Mouse (Mus musculus) A20 (cell line): Measurements from ENCODE around the gene Slc22a23.

Source experiments
- DNase-seq: peaks from one replicate; pipeline ENCODE4 v3.0.0-alpha.2; 2011; ENCODE audit warnings: low read depth, low spot score

Gene Slc22a23

DNA sequence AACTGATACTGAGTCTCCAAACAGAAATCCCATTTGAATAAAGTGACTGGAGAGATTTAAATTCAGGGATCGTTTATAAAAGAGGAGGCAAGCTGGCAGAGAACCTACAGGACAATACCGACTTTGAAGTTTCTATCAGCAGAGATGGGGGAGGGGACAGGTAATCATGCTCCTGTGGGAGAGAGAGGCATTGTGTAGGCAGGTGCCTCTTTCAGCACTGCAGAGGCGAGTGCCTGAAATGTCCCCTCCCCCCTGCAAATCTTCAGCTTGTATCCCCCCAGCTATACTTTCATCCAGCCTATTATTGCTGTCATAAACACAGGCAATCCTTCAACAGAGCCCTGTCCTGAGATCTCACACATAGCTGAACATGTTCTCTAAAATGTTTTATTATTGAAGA, 43.4 kb downstream of the Slc22a23 start:
- DNase-seq = no peak

DNA sequence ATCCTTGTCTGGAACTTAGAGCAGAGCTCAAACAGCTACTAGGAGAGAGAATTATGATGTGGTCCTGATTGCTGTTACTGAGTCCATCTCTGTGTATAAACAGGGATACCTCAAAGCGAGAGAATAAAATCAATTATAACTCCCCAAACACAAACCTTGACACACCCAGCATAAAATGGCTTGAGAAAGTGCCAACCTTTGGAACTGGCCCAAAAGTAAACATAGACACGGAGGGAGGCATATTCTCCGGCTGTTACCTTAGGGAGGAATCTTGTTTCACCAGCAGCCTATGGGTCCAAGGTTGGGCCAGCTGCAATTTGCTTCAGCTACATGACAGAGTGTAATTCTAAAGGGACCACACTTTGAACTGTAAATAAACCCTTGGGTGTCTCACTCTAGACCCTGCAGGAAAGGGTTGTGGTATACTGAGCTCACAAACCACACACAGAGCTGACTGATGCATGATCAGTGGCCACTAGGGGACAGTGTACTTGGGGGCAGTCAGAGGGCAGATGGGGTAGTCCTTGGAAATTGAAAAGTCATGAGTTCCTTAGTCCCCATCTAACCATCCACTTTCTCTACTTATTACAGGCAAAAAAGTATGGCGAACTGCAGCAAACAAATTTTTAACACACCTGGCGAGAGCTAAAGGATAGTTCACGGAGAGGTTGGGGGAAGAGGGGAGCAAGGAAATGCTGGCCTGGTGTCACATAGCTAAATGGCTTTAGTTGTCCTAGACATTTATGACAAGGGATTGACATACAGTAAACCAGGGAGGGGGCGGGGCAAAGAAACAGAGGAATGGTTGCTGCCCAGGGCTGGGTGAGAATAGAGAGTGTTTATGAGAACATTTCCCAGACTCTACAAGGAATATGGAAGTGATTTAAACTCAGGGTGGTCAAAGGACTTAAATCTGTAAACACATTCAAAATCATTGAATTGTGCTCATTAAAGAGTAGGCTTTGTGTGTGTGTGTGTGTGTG, 45.3 kb downstream of the Slc22a23 start:
- DNase-seq = no peak

DNA sequence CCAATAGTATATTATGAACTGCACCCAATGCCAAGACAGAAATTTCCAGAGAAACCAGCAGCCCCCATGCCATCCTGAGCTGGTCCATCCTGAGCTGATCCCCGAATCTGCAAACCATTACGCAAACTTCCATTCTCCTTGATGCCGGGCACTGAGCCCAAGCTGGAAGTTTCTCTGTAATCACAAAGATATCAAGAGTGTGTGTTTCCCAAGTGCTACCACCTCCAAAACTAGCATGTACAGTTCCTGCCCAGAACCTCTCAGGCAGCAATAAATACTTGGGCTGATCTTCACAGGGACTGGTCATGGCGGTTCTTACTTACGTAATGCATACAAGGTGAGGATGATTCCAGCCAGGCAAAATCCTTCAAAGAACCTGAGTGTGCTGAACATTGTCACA, 46.3 kb downstream of the Slc22a23 start:
- DNase-seq = no peak

DNA sequence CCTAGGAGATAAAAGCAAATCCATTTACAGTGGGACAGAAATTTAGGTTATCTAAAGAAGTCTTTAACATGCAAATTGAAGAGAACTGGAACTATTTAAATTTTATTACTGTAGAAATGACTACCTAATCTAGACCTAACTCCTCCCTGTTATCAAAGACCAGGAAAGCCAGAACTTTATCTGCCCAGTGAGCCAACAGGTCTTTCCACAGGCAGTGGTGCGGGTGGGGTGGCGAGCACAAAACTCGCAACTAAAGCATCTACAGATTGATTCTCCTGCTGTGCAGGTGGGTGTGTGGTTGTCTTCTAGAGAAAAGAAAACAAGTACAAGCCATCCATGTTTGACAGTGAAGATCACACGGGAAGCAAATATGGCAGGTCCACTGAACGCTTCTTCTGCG, 46.9 kb downstream of the Slc22a23 start:
- no peak for DNase-seq

DNA sequence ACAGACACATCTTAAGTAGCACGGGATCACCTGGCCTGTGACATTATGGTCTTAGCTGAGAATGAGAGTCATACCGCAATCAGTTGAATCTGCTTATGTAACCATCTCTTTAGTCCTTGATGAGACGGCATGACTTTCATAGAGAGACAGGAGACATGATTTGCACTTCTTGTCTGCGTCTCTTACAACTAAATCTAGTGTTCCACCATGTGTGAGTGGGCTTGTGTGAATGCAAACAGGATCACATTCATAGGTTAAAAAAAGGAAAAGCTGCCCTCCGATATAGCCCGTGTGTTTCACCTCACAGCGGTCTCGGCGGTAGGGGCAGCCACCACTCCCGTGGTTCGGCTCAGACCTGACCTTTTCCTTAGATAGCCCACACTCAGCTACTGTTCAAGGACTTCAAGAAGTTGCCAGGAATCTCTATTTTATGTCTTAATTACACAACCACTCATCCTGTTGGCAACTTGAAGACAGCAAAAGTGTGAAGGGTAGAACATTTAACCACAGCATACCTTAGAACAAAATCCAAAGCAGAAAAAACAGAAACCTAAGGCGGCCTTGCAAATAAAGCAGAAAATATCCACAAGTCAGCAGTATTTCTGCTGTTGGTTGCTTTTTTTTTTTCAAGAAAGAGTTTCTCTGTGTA, 49.1 kb downstream of the Slc22a23 start:
- DNase-seq = no peak

DNA sequence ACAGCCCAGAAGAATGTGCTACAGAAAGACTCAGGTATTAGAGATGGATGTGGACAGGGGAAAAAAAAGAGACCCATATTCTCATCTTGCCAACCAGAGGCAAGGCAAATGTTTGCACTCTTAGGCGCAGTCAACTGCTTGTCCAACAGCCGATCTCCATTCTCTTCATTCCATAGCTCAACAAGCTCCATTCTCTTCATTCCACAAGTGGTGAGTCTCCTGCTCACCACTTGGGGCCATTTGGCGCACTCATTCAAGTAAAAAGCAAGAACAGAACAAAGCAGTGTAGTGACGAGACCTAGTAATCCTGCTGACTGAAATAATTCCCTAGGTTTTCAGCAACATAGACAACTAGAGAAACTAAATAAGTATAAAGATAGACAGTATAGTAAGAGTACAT, 50.8 kb downstream of the Slc22a23 start:
- no peak for DNase-seq

DNA sequence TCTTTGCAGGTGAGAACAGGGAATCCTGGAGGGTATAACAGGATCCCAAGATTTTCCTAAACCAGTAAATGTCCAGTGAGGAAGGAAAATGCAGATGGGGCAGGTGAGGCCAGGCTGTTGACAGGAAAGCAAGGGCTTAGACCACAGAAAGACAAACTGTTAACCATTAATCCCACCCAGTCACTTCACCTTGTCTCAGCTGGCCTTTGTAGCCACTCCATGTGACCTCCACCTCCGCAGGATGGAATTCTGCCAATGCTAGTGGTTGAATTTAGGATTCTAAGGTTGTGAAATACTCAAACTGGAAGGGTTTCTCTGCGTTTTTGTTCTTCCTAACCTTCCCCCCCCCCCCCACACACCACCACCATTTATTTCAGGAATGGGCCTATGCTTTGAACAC, 52.9 kb downstream of the Slc22a23 start:
- DNase-seq = no peak

DNA sequence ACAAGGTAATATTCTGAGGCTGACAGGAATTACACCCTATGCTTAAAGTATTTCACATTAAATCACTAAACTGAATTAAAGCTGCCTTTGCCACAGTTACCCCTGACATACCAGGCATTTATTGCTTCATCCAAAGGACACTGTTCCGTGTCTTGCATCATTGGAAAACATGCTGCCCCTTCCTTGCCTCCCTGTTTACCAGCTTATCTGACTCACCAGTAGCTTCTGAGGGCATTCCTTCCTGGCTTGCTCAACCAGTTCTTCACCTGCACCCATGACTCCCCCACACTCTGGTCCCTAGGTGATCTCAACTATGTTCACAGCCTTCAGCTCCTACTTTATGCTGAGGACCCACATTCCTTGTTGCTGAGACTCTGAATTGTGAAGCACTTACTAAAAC, 54.6 kb downstream of the Slc22a23 start:
- DNase-seq = no peak

DNA sequence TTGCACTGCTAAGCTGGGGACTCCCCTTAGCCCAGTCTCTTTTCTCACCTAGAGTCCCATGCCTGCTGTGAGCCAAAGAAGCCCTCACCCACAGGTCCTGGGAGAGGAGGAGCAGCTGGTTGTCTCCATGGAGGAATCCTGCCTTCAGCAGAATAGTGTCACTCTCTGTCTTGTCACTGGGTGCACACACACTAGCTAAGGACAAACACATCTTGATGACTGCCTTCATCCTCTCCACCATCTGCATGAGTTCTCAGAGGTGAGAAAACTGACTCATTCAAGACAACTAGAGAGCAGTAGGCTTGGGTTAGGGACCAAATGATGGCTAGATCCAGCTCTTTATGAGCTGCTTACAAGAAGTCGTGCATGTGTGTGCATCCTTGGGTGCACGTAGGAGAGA, 55.4 kb downstream of the Slc22a23 start:
- DNase-seq = no peak

DNA sequence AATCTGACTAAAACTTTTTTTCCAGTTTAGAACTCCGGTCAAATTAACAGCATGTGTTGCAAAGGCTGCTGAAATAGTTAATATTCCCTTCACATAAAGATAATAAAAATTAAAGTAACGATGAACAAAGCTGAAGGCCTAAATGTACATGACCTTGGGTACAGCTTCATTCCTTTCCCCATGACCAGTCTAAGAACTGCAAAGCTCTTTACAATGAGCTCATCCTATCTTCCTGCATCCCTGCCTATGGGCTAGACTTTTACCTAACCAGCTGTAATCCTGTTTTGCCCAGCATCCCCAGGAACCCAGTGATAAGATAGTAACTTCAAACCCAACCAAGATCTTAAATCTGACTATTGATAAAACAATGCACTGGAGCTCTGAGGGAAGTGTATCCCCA, 56.9 kb downstream of the Slc22a23 start:
- DNase-seq = no peak

DNA sequence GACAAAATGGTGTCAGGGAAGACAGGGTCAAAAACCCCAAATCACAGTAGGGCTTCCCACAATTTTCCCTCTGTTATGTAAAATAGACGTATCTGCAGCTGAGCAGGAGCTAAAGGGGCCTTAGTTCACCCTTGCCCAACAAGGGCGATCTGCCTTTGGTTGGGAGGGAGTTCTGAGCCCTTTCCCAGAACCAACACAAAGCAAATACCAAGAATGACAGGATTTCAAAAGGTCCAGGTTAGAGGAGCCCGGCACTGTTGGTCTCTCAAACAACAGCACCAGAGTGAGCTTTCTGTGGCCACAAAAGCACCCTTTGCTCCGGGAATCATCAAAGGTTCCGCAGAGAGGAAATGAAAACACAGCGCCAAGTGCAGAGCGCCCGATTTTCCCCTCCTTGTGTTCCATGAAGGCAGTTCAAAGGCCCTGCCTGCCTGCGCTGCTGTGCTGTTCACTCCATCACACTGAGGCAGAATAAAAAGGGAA, 57.3 kb downstream of the Slc22a23 start:
- no peak for DNase-seq

DNA sequence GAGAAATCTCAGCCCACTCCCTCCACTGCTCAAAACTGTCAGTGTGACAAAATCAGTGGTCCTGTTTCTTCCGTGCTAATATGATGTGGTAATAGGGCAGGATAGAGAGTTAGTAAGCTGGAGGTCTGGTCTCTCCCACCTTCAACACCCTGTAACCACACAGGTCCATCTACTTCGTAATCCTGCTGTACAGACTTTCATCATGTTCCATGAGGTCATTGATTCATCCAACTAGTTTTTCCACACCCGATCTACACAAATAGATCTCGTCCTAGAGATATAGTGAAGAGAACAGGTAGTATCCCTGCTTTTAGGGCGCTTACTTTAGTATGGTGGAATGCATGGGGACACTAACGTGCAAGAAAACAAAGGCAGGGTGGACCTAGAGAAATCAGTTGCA, 63.6 kb downstream of the Slc22a23 start:
- DNase-seq = no peak

DNA sequence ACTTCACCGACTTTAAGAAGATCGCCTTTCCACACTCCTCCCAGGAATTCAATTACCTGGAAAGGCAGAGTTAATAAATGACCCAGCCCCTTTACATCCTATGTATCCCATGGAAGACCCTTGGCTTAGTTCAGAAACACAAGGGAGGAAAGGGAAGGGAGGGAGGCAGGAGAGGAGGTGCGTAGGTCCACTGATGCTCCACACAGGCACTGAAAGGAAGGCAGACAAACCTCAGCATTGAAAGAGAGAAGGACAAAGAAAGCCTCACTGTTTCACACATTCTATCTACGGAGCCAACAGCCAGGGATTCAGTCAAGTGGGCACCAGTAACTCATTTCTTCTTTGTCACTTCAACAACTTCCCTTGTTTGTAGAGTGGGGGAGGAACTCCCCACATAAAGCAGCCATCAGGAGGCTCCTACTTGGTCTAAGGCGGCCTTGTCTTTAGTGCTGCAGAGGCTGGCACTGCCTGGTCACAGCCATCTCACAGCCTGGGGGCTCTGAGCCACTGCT, 66.2 kb downstream of the Slc22a23 start:
- DNase-seq = no peak

DNA sequence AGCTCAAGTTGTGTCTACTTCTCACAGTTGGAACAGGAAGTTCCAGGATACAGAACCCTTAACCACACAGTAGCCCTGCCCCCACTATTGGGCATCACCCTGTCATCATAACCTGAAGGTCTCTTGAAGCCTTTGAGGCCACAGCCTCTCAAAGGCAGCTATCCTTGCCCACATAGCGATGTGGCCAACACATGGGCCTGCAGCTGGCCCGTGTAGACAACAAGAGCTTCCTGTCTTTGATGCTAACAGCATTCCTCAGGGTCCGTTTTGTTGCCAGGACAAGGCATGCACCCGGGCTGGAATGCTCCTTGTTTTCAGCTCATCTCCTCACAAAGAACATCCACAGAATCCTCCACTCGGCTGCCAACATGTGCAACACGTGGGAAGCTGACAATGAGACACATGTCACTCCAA, 66.7 kb downstream of the Slc22a23 start:
- DNase-seq = no peak

DNA sequence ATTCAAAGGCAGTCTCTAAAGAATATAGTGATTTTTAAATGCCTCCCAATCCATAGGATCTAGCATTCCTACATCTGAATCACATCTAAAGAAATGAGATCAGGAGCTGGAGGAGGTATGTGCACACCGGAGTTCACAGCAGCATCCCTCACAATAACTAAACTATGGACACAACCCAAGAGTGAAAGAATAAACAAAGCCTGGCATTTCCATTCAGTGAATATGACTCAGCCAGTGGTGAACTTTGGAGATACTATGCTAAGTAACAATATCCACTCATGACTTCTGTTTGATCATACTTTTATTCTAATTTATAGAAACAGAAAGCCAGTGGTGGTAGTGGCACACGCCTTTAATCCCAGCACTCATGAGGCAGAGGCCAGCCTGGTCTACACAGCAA, 67.4 kb downstream of the Slc22a23 start:
- DNase-seq = no peak

DNA sequence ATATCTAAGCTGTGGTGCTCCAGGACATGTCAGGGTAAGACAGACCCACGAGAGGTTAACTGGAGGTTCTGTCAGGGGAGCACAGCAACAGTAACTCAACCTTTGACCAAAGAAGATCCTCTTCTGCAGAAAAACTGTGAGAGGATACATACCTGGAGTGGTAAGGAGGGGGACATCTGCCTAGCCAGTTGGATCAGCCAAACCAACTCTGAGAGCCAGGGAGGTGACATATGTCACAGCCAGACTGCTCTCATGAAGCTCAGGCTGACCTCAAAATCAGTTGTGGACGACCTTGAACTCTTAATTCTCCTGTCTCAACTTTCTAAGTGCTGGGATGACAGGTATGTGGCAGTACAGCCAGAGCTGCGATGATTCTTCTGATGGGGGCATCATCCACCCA, 68.0 kb downstream of the Slc22a23 start:
- no peak for DNase-seq

DNA sequence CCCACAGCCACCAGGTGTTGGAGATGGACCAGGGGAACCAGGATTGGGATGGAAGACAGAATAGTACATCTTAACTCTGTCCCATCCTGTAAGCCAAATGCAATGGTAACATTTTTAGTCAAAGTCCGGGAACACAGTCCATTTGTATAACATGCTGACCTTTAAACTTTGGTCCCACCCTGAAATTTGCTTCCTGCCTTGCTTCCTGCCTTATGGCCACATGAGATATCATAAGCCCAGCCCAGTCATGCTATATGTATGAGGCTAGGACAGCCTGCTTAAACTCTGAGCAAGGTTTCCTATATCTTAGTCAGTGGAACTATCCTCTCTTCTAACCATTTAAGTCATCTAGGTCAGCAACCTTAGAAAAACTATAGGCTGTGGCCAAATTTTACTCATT, 70.1 kb downstream of the Slc22a23 start:
- no peak for DNase-seq

DNA sequence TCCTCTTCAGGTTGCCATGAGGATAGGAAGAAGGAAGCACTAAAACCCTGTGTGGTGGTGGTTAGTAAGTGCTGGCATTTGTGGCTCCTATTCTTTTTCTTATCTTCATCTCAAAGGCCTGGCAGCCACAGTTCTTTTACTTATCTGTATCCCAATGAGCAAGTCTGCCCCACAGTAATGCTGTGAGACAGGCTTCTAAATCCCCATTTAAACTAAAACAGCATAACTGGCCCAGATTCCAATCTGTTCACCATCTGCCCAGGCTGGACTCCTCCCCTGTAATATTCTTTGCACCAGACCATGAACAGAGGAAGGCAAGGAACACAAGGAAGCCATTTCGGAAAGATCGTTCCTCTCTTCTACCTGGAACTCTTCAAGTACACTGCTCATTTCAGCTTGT, 70.6 kb downstream of the Slc22a23 start:
- no peak for DNase-seq

DNA sequence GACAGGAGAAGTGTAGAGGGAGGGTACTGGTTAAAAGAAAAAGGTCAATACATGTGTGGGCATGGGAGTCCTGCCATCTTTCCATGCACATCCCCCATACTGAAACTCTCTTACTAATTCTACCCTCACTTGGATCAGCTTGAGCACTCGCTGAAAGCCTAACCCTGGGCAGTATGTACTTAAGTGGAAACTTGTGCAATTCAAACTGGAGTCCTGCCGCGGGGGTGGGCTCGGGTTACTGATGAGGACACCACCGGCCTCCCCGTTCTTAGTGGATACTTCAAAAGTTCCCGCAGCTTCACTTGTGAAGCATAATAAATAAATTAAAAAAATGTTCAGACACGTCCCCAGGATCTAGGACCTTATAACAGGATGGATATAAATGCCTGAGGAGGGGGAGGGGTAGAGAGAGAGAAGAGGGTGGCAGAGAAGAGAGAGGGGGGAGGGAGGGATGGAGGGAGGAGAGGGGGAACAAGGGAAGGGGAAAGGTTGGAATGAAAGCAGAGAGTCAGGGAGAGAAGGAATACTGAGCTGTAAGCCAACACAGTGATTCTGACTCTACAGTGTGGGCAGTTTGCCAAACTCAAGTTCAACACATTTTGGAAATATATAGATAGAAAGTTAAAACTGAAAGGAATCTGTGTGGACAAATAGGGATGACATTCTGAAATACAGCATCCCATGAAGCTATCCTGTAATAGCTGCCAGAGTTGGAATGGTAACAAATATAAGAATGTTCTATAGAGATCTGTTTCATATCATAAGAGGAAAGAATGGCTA, 72.5 kb downstream of the Slc22a23 start:
- DNase-seq = no peak

DNA sequence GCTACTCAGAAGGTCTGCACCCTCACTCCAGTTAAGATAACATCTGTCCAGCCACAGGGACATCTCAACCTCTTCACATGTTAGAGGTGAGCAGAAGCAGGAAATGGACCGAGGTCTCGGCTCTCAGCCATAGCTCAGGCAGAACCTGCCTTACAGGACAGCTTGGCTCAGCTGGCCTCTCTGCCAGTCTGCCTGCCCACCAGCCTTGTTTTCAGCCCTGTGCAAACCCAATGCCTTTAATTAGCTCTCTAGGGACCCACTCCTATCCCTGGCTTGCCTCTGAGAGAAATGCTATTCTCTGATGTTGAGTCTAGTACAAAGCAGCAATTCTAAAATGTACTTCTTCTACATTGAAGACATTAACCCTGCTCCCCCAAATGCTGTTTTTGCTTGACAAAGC, 73.3 kb downstream of the Slc22a23 start:
- no peak for DNase-seq

DNA sequence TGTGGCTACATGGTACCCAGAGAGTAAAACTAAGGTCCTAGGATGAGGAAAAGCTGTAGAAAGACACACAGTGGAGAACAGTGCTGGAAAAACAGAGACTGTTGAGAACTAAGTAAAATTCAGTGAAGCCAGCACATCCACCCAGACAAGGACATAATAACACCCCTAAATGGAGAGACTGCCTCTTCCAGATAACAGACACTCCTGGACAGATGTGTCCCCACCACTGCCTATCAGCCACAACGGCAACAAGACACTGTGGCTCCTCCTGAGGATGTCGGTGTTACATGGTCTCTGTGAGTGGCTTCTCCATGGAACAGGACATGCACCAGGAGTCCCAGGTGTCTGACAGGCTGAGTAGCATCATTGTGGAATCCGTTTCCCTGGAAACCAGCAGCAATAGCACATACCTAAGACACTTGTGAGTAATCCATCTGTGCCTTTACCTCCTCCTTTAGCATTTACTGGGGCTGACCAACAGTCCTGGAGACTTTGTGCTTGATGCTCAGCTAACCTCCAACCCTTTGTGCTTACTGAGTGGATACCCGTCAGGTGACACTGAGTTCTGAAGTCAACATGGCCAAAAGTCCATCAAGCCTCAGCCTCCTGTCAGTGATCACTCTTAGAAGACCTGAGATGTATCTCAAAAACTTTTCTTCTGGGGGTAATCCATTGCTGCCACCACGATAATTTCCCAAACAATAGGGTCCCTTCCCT, 73.9 kb downstream of the Slc22a23 start:
- DNase-seq = no peak
